Mouse (Mus musculus) activated CD4-positive, CD25-positive, alpha-beta regulatory T cell, adult 9 weeks (primary cell): ENCODE data around the gene Foxk1. TPM values are rescaled to one million over a fixed set of nuclear protein-coding genes. Genes with fewer than 3 reads are reported as not detected.

Experiments used
- polyA plus RNA-seq: library from polyadenylated mRNA; unstranded; fragments of 100-300 nt; shearing (Covaris generic); gene quantifications from one replicate; pipeline ENCODE4 v1.2.1, GENCODE M21; 2017

Foxk1 gene
- polyA plus RNA-seq = 2.1 TPM

DNA sequence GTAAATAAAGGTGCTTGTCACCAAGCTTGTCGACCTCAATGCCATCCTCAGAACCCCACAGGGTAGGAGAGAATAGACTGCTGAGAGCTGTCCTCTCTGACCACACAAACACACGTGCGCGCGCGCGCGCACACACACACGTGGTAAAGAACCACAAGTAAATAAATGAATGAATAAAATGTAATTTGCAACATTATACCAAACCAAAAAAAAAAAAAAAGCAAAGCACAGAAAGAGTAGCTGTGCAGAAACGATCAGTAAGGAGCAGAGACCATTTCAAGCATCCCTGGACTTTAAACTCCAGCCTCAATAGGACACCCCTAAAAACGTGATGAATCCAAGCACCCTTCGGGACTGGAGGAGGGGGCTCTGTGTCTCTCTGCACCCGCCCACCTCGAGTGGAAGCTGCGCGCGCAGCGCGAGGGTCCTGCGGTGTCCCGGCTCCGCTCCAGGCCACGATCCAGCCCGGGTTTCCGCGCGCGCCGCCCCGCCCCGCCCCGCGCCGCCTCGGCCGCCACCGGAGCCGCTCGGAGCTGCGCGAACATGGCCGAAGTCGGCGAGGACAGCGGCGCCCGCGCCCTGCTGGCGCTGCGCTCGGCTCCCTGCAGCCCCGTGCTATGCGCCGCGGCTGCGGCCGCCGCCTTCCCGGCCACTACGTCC, at the start of gene Foxk1:
Gene Foxk1, plus strand, starts transcription at position 517 of the 660 bp plus-strand sequence.

DNA sequence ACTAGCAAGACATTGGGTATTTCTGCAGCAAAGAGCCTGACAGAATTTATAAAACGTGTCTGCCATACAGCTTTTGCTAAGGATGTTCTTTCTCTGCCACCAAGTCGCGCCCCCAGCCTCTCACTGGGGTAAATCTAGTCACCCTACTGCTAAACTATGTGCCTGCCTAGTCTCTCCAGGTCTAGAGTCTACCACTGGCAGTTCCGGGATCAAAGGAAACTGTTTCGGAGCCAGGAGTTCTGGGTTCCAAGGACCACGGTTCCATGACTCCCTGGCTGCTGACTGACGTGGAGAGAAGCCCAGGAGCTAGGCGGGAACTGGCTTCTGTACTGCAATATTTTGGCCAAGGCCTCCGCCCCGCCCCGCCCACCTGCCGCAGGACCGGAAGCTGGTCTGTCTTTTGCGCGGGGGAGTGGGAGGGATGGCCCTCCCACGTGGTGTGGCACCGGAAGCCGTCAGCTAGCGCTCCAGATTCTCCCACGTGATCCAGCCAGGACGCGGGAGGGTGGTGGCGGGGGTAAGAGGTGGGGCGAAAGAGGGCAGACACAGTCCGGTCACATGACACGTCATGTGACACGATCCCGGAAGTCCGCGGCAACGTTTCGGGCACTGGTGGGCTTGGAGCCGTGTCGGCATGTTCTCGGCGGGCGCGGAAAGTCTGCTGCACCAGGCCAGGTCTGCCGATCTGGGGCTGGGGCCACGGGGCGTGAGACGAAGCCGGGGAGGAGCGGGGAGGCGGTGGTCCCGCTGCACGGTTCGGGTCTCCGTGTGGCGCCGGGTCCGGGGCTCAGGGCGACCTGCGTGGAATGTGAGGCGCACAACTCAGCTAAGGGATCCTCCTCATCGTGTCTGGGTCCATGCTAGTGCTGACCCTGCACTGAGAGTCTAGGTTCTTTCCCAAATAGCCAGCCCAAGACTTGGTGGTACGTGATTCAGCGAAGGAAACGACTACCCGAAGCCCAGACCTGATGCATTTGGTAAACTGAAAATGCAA, 62.5 kb downstream of the Foxk1 start, which contains the start of gene Ap5z1:
Gene Ap5z1, plus strand, starts transcription at position 484 of the 994 bp plus-strand sequence.

Other genes starting within 250 kb of the Foxk1 start
- gene Ap5z1, start 62.4 kb downstream of the Foxk1 start, polyA plus RNA-seq = 42.1 TPM
- not detected for gene Papolb, start 128.6 kb downstream of the Foxk1 start, polyA plus RNA-seq
- not detected for gene Radil, start 149.6 kb downstream of the Foxk1 start, polyA plus RNA-seq
- gene Mmd2, start 207.3 kb downstream of the Foxk1 start, polyA plus RNA-seq = not detected
- 16.3 TPM for gene Wipi2, start 226.2 kb downstream of the Foxk1 start, polyA plus RNA-seq